Mouse (Mus musculus) cerebellum, adult 2 months (tissue): ENCODE results near the gene Myadml2. TPM values are rescaled to one million over a fixed set of nuclear protein-coding genes. Genes with fewer than 3 reads are reported as not detected.

Experiments
- DNase-seq, 2 experiments: peaks; one replicate each; pipeline ENCODE4 v3.0.0; 2021
- H3K27ac ChIP-seq: fragments of 200-500 bp; 2 replicates; pipeline ENCODE4 v1.5.1; 2012; ENCODE audit warnings: low read length, control low read depth, inconsistent platforms; ENCODE audit not compliant: insufficient read depth
- H3K27me3 ChIP-seq: fragments of 200-500 bp; 2 replicates; pipeline ENCODE4 v1.6.1; 2012; ENCODE audit warnings: inconsistent platforms, mild to moderate bottlenecking, low read length, moderate library complexity; ENCODE audit not compliant: control insufficient read depth, insufficient read depth
- H3K4me1 ChIP-seq: fragments of 200-500 bp; 2 replicates; pipeline ENCODE4 v1.6.1; 2011; ENCODE audit warnings: low read length; ENCODE audit not compliant: control insufficient read depth, insufficient read depth
- H3K4me3 ChIP-seq: fragments of 200-500 bp; replicated peaks from 2 replicates; pipeline ENCODE3; 2011; ENCODE audit warnings: mild to moderate bottlenecking, low read depth, low read length, control low read depth; ENCODE audit not compliant: insufficient read depth
- CTCF ChIP-seq: fragments of 200-500 bp; IDR thresholded peaks from 2 replicates; pipeline ENCODE4 v1.5.1; 2011; ENCODE audit warnings: low read depth, mild to moderate bottlenecking, control low read depth, low read length, moderate library complexity, borderline replicate concordance; ENCODE audit not compliant: insufficient read depth
- POLR2A ChIP-seq: fragments of 200-500 bp; IDR thresholded peaks from 2 replicates; pipeline ENCODE4 v1.6.1; 2011; ENCODE audit warnings: low read length, control low read depth, borderline replicate concordance; ENCODE audit not compliant: insufficient read depth
- WGBS: fragments of 180-500 bp; shearing (Covaris S2); methylation state at CpG from one replicate; pipeline ENCODE4 v1.1.7; 2018; 5-methylcytosine and 5-hydroxymethylcytosine counted together
- polyA plus RNA-seq: library from polyadenylated mRNA; depleted of rRNA; stranded (reverse); fragments of >200 nt; gene quantifications from 2 replicates; pipeline ENCODE4 v1.2.3, GENCODE M21; 2012

Gene Myadml2
- polyA plus RNA-seq, 1 experiment, result 4.5 TPM

- TF ChIP-seq POLR2A, result no peak
- no peak for TF ChIP-seq CTCF
- no peak for DNase-seq
- no peak overlapping the region for H3K27ac ChIP-seq
- no peaks in the 10 kb centered on the region for H3K4me1 ChIP-seq
- H3K27me3 ChIP-seq, result peaks cover 11% of the 10 kb centered on the region; the same call in 1 of the 2 replicates
- H3K4me3 ChIP-seq, result no peak overlapping the region
- WGBS, result under 1% methylated on average over 95 of the region's 95 CpGs
Observed at GRCm38 (mm10) chr11:120660301-120661075, 12.5 kb upstream of the Myadml2 start.

DNA sequence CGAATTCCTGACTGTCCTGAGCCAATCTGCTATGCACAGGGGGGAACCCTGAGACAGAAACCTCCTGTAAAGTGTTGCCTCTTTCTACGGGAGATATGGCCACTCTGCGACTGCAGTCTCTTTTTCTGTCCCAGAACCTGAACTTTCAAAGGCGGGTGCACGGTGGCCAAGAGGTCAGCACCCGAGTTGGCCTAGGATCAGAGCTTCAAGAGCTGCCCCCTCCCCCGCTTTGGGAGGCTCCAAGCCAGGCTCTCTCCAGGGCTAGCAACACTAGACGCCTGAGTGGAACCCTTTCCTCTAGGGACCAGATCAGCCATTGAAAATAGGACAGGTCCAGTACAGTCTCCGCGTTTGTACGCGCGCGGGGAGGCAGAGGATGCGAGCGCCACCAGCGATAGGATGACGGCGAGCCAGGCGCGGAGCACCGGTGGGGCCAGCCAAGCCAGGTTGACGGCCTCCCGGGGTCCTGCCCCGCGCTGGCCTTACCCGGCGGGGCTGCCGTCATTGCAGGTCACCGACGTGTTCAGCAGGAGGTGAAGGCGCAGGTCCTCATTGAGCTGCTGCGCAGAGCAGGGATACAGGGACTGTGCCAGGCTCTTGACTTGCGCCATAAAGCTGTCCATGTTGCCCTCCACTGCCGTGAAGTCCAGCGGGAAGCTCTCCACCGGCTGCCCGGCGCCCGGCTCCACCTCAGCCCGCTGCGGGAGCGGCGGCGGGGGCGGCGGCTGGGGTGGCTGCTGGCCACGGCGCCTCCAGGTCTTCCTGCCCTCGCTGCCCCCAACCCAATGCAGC is 11.7 kb upstream of the Myadml2 start:
- 2% methylated on average over 50 of the region's 50 CpGs for WGBS

GRCm38 (mm10) chr11:120658876-120659410 is 11.0 kb upstream of the Myadml2 start:
- TF ChIP-seq POLR2A (no peak), CTCF (peak; percentile 68)
- Histone ChIP-seq H3K4me1 (no peaks in the 10 kb centered on the region), H3K27me3 (peaks cover 11% of the 10 kb centered on the region; the same call in 1 of the 2 replicates), H3K27ac (no peak overlapping the region), H3K4me3 (no peak overlapping the region)
- 3% methylated on average over 24 of the region's 24 CpGs for WGBS
- DNase-seq, result peak; percentile 57 to 63

More for the DNA sequence above, 11.7 kb upstream of the Myadml2 start:
- H3K27me3 ChIP-seq, result peaks cover 11% of the 10 kb centered on the region; the same call in 1 of the 2 replicates
- H3K4me3 ChIP-seq, result no peak overlapping the region
- no peak for TF ChIP-seq CTCF
- TF ChIP-seq POLR2A, result no peak
- H3K27ac ChIP-seq, result no peak overlapping the region
- no peaks in the 10 kb centered on the region for H3K4me1 ChIP-seq
- no peak for DNase-seq

DNA sequence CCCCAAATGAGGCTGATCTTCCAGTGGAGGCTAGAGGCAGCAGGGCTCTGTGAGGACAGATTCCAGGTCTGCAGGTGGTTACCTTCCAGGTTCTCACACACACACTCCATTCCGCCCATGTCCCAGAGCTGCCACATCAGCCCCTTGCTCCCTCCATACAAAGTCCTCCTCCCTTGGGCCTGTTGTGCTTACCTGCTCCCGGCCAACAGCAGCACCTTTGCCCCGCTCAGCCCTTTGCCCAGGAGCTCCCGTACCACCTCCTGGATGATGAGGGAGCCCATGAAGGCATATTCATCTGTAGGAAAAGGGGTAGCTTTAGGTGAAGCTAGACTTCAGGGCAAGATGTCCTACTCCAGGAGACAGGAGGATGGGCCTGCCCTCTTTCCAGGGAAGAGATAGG is 9.3 kb upstream of the Myadml2 start:
- Histone ChIP-seq H3K4me3 (no peak overlapping the region), H3K27me3 (peaks cover 11% of the 10 kb centered on the region; the same call in 1 of the 2 replicates), H3K27ac (no peak overlapping the region), H3K4me1 (no peaks in the 10 kb centered on the region)
- 86% methylated on average over 4 of the region's 4 CpGs for WGBS
- TF ChIP-seq POLR2A (no peak), CTCF (no peak)
- DNase-seq, result no peak

GRCm38 (mm10) chr11:120654741-120655140 is 6.8 kb upstream of the Myadml2 start:
- Histone ChIP-seq H3K27ac (no peak overlapping the region), H3K27me3 (no peaks in the 10 kb centered on the region; the same call in 1 of the 2 replicates), H3K4me3 (no peak overlapping the region), H3K4me1 (no peaks in the 10 kb centered on the region)
- TF ChIP-seq CTCF (no peak), POLR2A (no peak)
- WGBS, result 79% methylated on average over 3 of the region's 3 CpGs
- DNase-seq, result no peak

- Histone ChIP-seq H3K27me3 (no peaks in the 10 kb centered on the region), H3K4me1 (no peaks in the 10 kb centered on the region), H3K4me3 (no peak overlapping the region), H3K27ac (no peak overlapping the region)
- WGBS, result 67% methylated on average over 3 of the region's 3 CpGs
- no peak for TF ChIP-seq CTCF
- TF ChIP-seq POLR2A, result no peak
- no peak for DNase-seq
Observed at GRCm38 (mm10) chr11:120651872-120652271, 3.9 kb upstream of the Myadml2 start.

DNA sequence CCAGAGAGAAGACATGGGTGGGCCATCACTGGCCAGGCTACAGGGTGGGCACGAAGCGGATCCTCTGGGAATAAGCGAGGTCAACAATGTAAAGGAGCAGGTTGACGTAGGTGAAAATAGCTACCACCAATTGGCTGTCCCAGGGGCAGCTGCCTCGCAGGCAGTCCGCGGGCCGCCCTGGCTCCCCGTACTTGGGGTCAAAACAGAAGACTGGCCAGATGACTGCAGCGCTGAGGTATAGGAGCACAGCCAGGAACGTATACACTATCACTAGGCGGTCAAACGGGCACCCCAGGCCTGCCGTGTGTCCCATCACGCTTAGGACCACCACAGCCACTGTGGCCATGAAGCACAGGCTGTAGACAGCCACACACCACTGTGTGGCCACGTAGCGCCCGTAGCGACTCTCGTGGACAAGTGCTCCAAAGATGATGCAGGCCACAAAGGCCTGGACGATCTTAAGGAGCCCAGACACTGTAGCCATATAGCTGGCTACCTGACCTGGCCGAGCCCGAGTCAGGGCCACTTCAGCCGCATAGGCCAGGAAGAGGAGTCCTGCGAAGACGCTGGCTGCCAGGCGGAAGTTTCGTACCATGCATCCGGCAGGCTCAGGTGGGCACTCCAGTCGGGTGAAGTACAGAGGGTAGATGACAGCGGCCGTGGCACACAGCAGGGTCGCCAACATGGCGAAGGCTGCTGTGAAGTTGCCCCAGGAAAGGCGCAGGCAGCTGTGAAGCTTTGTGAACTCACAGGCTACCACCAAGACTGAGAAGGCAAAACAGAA is 719 bp downstream of the Myadml2 start:
- peak in 1 of 2 experiments; percentile 42 for DNase-seq
- no peaks in the 10 kb centered on the region for H3K27me3 ChIP-seq
- no peak overlapping the region for H3K27ac ChIP-seq
- 90% methylated on average over 35 of the region's 35 CpGs for WGBS
- no peaks in the 10 kb centered on the region for H3K4me1 ChIP-seq
- TF ChIP-seq CTCF (no peak), POLR2A (no peak)
- H3K4me3 ChIP-seq, result no peak overlapping the region
